Mouse (Mus musculus): ENCODE results near the gene Btg1-ps2.
"Not testable (repeated sequence)": the region's sequence is repeated elsewhere in the genome, so short reads cannot be mapped to it uniquely, and the experiment has no call there.

Btg1-ps2 gene

DNA sequence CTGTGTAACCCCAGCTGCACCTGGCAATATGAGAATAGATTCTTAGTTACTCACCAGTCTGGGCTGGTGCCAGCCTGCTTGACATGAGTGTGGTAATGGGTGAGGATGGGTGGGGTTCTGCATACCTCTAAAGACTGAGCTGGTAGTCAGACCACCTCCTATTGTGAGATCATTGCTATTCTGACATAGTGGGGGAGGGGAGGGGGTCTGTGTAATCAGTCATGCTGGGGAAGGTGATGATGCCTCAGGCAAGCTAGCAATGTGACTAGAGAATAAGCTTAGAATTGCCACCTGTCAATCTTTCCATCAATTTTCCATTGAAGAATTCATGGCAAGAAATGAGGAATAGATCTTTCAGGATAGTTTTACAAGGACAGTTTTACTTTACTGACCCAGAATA, at the start of gene Btg1-ps2:
TSS of gene Btg1-ps2 (minus strand) at position 101 of the 400 bp plus-strand sequence.
- not testable (repeated sequence) for DNase-seq (ENCODE audit: low read depth, low spot score)

DNA sequence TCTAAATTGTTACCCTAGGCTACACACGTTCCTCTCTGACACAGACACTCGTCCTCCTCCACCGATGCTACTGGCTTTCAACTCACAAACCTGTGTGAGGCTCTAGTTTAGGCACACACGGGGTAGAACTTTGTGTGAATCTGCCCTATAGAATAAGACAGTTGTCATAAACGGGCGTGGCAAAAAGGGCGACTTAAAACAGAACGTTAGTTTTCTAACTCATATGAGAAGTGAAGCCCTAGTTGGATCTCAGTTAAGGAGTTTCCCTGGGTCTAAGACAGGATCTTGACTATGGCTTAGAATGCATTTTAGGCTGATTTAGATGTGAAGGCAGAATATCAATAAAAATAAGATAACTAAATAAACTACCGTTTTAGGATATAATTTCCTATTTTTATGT, 42.1 kb upstream of the Btg1-ps2 start, which contains the start of gene Rhox11:
TSS of gene Rhox11 (minus strand) at position 101 of the 400 bp plus-strand sequence.
- no peak for DNase-seq (ENCODE audit: low read depth, low spot score)

GRCm38 (mm10) chrX:38084226-38084625, 41.3 kb upstream of the Btg1-ps2 start:
- no peak for DNase-seq (ENCODE audit: low read depth, low spot score)

DNA sequence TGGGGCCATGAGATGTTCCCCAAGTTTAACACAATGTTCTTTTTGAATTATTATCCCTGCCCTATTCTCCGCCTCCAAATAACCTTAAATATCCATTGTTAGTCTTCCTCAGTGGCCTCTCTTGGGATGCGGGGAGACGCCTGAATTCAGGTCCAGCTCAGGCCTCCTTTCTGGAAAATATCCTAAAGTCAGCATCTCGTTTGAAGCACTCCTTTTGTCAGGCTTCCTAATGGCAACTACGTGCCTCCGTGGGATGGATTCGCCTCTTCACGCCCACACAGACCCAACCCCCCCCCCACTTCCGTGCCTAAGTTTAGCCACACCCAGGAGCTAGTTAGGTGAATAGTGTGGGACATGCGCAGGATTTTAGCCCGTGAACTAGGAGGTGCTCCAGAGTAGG, 23.3 kb upstream of the Btg1-ps2 start, which contains the start of gene Rhox10:
TSS of gene Rhox10 (plus strand) at position 301 of the 400 bp plus-strand sequence.
- DNase-seq (ENCODE audit: low read depth, low spot score) = no peak

GRCm38 (mm10) chrX:38061544-38061943, 18.6 kb upstream of the Btg1-ps2 start:
- no peak for DNase-seq (ENCODE audit: low read depth, low spot score)

- no peak for DNase-seq (ENCODE audit: low read depth, low spot score)
Observed at GRCm38 (mm10) chrX:38039666-38040065, 3.2 kb downstream of the Btg1-ps2 start.

- DNase-seq (ENCODE audit: low read depth, low spot score) = no peak
Observed at GRCm38 (mm10) chrX:38033841-38034240, 9.1 kb downstream of the Btg1-ps2 start.

DNA sequence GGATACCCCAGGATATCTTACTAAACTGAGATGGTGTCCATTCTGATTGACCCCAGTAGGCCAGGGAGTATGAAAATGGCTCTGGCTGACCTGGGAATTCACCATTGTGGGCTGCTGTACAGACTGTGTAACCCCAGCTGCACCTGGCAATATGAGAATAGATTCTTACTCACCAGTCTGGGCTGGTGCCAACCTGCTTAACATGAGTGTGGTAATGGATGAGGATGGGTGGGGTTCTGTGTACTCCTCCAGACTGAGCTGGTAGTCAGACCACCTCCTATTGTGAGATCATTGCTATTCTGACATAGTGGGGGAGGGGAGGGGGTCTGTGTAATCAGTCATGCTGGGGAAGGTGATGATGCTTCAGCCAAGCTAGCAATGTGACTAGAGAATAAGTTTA, 24.3 kb downstream of the Btg1-ps2 start, which contains the start of gene Btg1-ps1:
TSS of gene Btg1-ps1 (minus strand) at position 219 of the 400 bp plus-strand sequence.
- not testable (repeated sequence) for DNase-seq (ENCODE audit: low read depth, low spot score)

DNA sequence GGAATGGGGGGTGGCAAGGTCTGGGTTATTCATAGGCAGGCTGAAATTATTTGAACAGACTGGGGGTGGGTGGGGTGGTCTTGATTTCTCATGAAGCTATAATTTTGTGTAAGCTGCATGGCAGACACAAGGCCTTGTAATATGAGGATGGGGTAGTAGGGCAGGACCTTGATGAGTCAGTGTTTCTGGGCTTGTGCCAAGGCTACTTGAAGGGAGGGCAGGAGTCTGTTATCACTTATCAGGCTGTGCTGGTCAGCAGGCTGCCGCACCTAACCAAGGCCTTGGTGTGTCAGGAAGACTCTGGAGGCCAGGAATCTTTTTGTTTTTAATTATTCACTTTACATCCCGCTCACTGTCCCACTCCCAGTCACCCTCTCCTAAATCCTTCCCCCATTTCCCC, 34.2 kb downstream of the Btg1-ps2 start:
- DNase-seq (ENCODE audit: low read depth, low spot score) = no peak
